Mouse (Mus musculus): ENCODE measurements at regions not wholly inside any gene's neighbourhood (a gene's known extent, or its start where the extent isn't known, plus 50 kb on each side); places are given as distances from the start of the nearest gene placed in this dataset.

DNA sequence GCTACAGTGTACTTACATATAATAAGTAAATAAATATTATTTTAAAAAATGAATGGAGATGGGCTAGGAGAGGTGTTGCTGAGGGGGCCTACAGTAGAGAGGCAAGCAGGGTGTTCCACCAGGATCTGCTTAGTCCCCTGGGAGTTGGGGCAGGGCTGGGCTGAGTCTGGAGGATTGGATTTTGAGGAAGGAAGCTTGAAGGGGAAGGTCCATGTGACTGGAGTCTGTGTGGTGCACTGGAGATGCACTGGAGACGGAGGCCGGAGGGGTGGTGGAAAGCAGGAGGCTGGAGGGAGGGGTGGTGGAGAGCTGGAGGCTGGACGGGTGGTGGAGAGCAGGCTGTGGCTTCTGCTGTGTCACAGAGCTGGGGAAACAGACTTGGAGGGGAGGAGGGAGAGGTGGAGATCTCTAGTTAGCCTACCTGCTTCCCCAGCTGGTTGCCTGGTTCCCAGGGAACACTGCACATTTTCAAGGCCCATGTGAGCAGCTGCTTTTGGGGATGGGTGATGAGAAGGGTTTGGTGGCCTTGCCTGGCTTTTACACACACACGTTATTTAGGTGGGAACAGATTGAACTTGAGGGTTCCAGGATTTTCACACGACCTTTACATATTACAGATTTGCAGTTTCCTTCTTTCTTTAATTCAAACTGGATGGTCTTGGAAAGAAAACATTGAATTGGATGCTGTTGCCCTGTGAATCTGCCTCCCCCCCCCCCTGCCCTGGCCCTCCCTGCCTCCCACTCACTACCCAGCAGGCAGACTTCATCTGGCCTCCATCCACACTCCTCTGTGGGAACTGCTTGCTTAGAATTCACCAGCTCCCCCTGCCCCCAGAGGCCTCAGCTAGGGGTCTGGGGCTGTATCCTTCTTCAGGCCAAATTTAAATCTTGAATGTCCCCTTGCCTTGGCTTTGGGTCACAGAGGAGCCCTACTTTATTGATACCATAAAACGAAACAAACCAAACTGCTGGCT lies 51.7 kb upstream of the Slc35c1 start:
- H3K4me3 ChIP-seq (ENCODE audit: insufficient read depth in 1 of 2, low read depth in 1 of 2, low read length in 2 of 2, poor library complexity in 1 of 2, severe bottlenecking in 1 of 2) = no peak overlapping the region
- H3K27ac ChIP-seq (ENCODE audit: insufficient read depth, low read depth, low read length, poor library complexity, severe bottlenecking) = no peak overlapping the region
- H3K4me1 ChIP-seq (ENCODE audit: control insufficient read depth in 2 of 2, insufficient read depth in 2 of 2, low read length in 2 of 2, poor library complexity in 1 of 2) = no peaks in the 10 kb centered on the region
- DNase-seq (ENCODE audit: low read depth, low spot score) = no peak
- TF ChIP-seq MAFK (IDR thresholded peaks at IDR 0.05; ENCODE audit: insufficient read depth, low read depth, low read length) (no peak), ZC3H11A (IDR thresholded peaks at IDR 0.05; ENCODE audit: borderline replicate concordance, low read depth, low read length) (no peak), CHD2 (IDR thresholded peaks at IDR 0.05; ENCODE audit: low read depth, low read length) (no peak), ZNF384 (IDR thresholded peaks at IDR 0.05; ENCODE audit: low read depth, low read length) (no peak), HCFC1 (IDR thresholded peaks at IDR 0.05; ENCODE audit: borderline replicate concordance, insufficient read depth, low read length) (no peak)
- in situ Hi-C loops (cut with MboI; ENCODE audit: low sequenced_read_pairs in 2 of 2, unreplicated experiment in 2 of 2) = no loop called here
- no peak overlapping the region for H3K9ac ChIP-seq (ENCODE audit: insufficient read depth, low read depth, low read length, poor library complexity, severe bottlenecking)
- no peaks in the 10 kb centered on the region for H3K36me3 ChIP-seq (ENCODE audit: control insufficient read depth, insufficient read depth, low read length, poor library complexity, severe bottlenecking)
- no peaks in the 10 kb centered on the region for H3K9me3 ChIP-seq (ENCODE audit: control insufficient read depth, insufficient read depth, low read depth, low read length)
